Mouse (Mus musculus) testis, adult 2 months (tissue): ENCODE results near the gene Slc25a5. TPM values are rescaled to one million over a fixed set of nuclear protein-coding genes. Genes with fewer than 3 reads are reported as not detected.

Source experiments
- H3K27ac ChIP-seq: fragments of 200-500 bp; 2 replicates; pipeline ENCODE4 v1.5.1; 2012; ENCODE audit warnings: low read depth, low read length; ENCODE audit not compliant: control insufficient read depth, insufficient read depth
- H3K27me3 ChIP-seq: fragments of 200-500 bp; 2 replicates; pipeline ENCODE4 v1.6.1; 2012; ENCODE audit warnings: mild to moderate bottlenecking, low read length, moderate library complexity; ENCODE audit not compliant: control insufficient read depth, insufficient read depth
- H3K36me3 ChIP-seq: fragments of 200-500 bp; 2 replicates; pipeline ENCODE4 v1.6.1; 2012; ENCODE audit warnings: mild to moderate bottlenecking, low read length; ENCODE audit not compliant: control insufficient read depth, insufficient read depth
- H3K4me1 ChIP-seq: fragments of 200-500 bp; 2 replicates; pipeline ENCODE4 v1.6.1; 2012; ENCODE audit warnings: low read length; ENCODE audit not compliant: control insufficient read depth, insufficient read depth
- H3K4me3 ChIP-seq: fragments of 200-500 bp; 2 replicates; pipeline ENCODE4 v1.5.1; 2012; ENCODE audit warnings: low read depth, mild to moderate bottlenecking, low read length, moderate library complexity, mixed read lengths; ENCODE audit not compliant: control insufficient read depth
- CTCF ChIP-seq: fragments of 200-500 bp; IDR thresholded peaks from 2 replicates; pipeline ENCODE4 v1.5.1; 2012; ENCODE audit warnings: low read depth, mild to moderate bottlenecking, inconsistent platforms, low read length, moderate library complexity; ENCODE audit not compliant: control insufficient read depth, insufficient read depth, insufficient replicate concordance
- POLR2A ChIP-seq: fragments of 200-500 bp; IDR thresholded peaks from 2 replicates; pipeline ENCODE4 v1.6.1; 2012; ENCODE audit warnings: low read depth, mild to moderate bottlenecking, inconsistent platforms, low read length, moderate library complexity; ENCODE audit not compliant: control insufficient read depth
- polyA plus RNA-seq: library from polyadenylated mRNA; depleted of rRNA; stranded (reverse); fragments of >200 nt; gene quantifications from 2 replicates; pipeline ENCODE4 v1.2.3, GENCODE M21; 2012

The Slc25a5 gene
- polyA plus RNA-seq, 1 experiment = 65.1 TPM

DNA sequence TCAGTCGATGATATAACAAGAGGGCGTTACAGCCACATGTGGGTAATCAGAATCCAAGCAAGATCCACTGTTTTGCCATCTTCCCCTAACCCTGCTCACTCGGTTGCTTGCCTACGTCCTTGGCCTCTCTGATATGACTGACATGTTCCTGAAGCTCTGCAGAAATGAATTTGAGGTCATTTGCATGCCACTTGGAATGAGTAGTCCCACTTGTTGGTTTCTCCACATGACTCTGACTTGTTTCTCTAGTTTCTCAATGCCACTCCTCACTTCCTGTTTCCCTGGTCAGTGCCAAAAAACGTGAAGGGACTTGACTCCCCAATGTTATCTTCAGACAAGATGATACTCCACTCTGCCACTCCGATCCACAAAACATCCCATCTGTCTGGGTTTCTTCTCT is 36.9 kb upstream of the Slc25a5 start:
- no peak for TF ChIP-seq CTCF
- TF ChIP-seq POLR2A = no peak
- Histone ChIP-seq H3K27me3 (no peaks in the 10 kb centered on the region), H3K4me3 (no peak overlapping the region), H3K36me3 (no peaks in the 10 kb centered on the region), H3K4me1 (no peaks in the 10 kb centered on the region; the same call in 1 of the 2 replicates), H3K27ac (no peak overlapping the region)

DNA sequence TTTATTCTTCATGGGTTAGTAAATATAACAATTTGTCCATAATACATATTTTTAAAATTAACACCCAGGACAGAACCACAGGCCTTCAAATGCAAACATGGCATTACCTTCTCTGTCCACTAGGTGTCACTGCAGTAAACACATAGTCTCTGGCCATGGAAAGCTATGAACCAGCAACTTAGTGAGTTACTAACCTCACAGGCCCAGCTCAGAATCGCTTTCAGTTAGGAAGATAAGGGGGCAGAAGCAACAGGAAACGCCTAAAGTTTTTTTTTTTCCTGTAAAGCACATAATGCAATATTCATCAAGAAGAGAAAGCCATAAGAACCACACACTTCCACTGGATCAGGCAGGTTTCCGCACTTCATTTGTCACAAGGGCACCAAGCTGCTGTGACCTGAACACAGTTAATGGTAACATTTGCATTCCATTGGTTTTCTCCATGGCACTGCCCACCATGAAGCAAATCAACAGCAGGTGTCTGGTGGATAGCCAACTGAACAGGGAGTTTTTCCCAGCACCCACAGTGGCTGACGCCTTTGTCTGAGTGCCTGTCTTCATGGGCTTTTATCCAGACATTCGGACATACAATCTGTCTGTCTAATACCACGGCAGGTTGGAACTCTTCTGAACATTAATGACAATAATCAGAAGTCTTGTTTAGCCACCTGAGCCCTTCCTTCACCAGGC is 34.4 kb upstream of the Slc25a5 start:
- Histone ChIP-seq H3K4me3 (no peak overlapping the region), H3K27ac (no peak overlapping the region; the same call in 1 of the 2 replicates), H3K36me3 (no peaks in the 10 kb centered on the region), H3K27me3 (no peaks in the 10 kb centered on the region), H3K4me1 (no peaks in the 10 kb centered on the region; the same call in 1 of the 2 replicates)
- TF ChIP-seq CTCF = no peak
- no peak for TF ChIP-seq POLR2A

DNA sequence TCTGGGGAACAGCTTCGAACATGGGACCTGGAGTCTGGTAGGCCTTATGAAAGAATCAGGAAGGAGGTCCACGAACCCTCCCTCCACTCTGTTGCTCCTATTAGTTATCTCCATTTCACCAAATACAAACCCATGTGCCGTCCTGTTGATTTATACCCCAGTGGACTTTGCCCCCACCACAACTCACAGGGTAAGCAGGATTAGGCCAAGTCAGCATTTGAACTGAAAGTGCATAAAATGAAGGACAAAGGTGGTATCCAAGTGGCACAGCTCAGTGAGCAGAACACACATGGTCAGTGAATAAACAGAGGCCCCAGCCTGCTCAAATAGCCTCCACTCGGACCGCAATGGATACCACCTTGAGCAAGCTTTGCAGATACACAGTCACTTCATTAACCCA is 33.2 kb upstream of the Slc25a5 start:
- H3K4me3 ChIP-seq = no peak overlapping the region
- no peaks in the 10 kb centered on the region; the same call in 1 of the 2 replicates for H3K4me1 ChIP-seq
- no peak overlapping the region for H3K27ac ChIP-seq
- H3K27me3 ChIP-seq = no peaks in the 10 kb centered on the region
- no peaks in the 10 kb centered on the region for H3K36me3 ChIP-seq
- TF ChIP-seq POLR2A = no peak
- TF ChIP-seq CTCF = no peak

DNA sequence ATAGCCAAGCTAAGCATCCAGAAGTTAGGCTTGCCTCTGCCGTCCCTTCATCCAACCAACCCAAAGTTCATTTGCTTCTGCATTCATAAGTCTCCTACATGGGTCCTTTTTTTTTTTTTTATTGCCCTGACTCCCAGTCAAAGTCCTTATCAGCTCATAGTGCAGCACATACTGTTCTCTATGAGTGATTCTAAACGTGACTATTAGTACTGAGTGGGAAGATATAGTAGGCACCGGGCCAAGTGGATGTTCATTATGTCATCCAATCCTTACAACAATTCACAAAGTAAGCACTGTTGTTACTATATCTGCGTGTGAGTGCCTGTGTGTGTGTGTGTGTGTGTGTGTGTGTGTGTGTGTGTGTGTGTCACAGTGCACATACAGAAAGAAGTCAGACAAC is 32.6 kb upstream of the Slc25a5 start:
- H3K27me3 ChIP-seq = no peaks in the 10 kb centered on the region
- no peak overlapping the region for H3K4me3 ChIP-seq
- no peak for TF ChIP-seq CTCF
- TF ChIP-seq POLR2A = no peak
- H3K36me3 ChIP-seq = no peaks in the 10 kb centered on the region
- no peak overlapping the region for H3K27ac ChIP-seq
- no peaks in the 10 kb centered on the region; the same call in 1 of the 2 replicates for H3K4me1 ChIP-seq

DNA sequence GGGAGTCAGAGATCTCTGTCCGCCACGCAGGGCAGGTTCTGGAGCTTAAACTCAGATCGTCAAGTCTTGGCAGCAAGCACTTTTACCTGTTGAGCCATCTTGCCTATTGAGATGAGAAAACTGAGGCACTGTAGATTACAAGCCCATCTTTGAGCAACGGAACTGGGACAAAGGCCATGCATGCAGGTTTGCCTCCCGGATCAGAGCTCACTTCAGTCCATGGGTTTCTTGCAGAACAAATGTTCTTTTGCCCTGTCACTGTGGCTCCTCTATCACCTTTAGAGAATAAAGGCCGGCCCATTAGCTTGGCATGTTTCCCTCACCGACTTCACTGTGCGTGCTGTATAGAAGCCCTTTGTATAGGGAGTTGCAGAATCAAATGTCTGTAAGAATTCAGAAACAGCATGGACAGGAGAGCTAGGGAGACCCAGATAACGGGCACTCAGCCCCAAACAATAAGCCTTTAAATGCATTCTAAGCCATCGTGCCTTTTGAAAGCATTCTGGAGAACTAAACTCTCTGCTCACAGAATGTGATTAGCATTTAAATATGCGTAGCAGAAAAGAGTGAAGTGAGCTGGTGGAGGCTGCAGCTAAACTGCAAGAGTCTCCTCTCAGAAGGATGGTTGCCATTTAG is 32.0 kb upstream of the Slc25a5 start:
- H3K4me3 ChIP-seq = no peak overlapping the region
- H3K27ac ChIP-seq = no peak overlapping the region
- TF ChIP-seq POLR2A (no peak), CTCF (no peak)
- H3K27me3 ChIP-seq = no peaks in the 10 kb centered on the region
- H3K36me3 ChIP-seq = no peaks in the 10 kb centered on the region
- H3K4me1 ChIP-seq = no peaks in the 10 kb centered on the region; the same call in 1 of the 2 replicates

DNA sequence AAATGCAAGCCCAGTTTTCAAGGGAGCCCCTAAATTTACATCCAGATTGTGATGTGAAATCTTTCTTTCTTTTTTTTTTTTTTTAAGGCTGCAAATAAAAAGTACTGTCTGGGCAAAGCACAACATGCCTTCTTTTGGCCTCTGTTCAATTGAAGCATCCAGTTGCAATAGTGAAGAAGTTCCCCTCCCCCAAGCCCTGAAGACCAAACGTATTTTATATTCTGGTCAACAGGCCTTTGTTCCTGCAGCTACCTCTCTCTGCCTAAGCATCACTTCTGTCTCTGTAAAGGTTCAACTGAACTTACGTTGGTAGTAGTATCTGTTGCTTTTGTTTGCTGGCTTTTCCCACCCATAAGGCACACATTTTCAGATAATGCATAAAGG is 31.5 kb upstream of the Slc25a5 start:
- no peak for TF ChIP-seq POLR2A
- TF ChIP-seq CTCF = no peak
- Histone ChIP-seq H3K36me3 (no peaks in the 10 kb centered on the region), H3K27me3 (no peaks in the 10 kb centered on the region), H3K4me1 (no peaks in the 10 kb centered on the region; the same call in 1 of the 2 replicates), H3K27ac (no peak overlapping the region), H3K4me3 (no peak overlapping the region)

DNA sequence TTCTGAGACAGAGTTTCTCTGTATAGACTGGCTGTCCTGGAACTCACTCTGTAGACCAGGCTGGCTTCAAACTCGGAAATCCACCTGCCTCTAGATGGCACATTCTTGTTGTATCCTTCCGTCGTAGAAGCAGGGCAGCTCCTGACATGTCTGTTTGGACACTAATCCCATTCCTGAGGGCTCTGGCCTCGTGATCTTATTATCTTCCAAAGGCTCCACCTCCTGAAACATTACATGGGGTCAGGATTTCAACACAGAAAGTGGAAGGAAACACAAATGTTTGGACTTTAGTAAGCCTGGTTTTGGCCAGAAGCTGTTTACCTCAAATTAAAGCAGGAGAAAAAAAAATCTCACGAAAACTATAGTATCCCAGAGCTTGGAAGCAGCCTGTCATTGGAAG is 28.1 kb upstream of the Slc25a5 start:
- Histone ChIP-seq H3K27ac (no peak overlapping the region), H3K4me3 (no peak overlapping the region), H3K36me3 (no peaks in the 10 kb centered on the region), H3K4me1 (no peaks in the 10 kb centered on the region; the same call in 1 of the 2 replicates), H3K27me3 (no peaks in the 10 kb centered on the region)
- TF ChIP-seq POLR2A = no peak
- TF ChIP-seq CTCF = no peak

DNA sequence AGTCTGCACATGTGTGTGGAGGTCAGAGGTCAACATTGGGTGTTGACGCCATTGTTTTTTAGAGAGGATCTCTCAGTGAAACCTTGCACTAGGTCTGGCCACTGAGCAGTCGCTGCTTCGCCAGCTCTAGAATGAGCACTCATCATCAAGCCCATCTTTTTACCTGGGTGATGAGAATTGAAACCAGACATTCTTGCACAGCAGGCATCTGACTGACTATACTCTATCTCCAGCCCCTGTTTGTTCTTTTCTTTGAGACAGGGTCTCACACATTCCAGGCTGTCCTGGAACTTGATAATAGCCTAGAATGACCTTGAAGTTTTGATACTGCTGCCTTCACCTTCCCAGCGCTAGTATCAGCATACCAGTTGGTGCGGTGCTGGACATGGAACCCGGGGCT is 22.9 kb upstream of the Slc25a5 start:
- Histone ChIP-seq H3K4me1 (no peaks in the 10 kb centered on the region), H3K27ac (no peak overlapping the region), H3K4me3 (no peak overlapping the region), H3K36me3 (no peaks in the 10 kb centered on the region), H3K27me3 (no peaks in the 10 kb centered on the region)
- TF ChIP-seq CTCF (no peak), POLR2A (no peak)
